Mouse (Mus musculus) 3134 (cell line): ENCODE results near the gene Gm21974.
"Not testable (repeated sequence)": the region's sequence is repeated elsewhere in the genome, so short reads cannot be mapped to it uniquely, and the experiment has no call there.

Source experiments
- DNase-seq: peaks from one replicate; pipeline ENCODE4 v3.0.0-alpha.2; 2011; ENCODE audit warnings: low spot score; ENCODE audit not compliant: insufficient read length; ENCODE audit errors: extremely low read depth

Gene Gm21974

GRCm38 (mm10) chr7:127895442-127895841 lies at the start of gene Gm21974, which contains the start of gene Vkorc1:
Gene Gm21974, minus strand, starts transcription at chr7:127895454.
Gene Vkorc1, minus strand, starts transcription at chr7:127895617.
- DNase-seq: peak; percentile 94

DNA sequence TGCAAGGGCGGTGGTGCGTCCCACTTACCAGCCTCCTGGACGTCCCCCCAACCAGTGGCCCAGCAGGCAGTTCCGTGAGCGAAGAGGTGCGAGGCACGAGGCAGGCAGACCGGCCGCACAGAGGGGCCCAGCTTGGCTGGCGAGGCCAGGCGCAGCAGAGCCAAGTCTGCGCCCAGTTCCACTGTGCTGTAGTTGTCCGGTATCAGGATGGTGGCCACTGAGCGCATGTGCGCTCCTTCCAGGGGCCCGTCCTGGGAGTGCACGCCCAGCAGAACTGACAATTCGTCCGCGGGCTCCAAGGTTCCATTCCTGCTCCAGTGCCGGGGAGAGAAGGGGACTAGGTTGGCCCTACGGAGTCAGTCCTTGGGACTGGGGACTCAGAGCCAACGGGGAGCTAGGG lies 49.4 kb upstream of the Gm21974 start:
- DNase-seq: no peak

DNA sequence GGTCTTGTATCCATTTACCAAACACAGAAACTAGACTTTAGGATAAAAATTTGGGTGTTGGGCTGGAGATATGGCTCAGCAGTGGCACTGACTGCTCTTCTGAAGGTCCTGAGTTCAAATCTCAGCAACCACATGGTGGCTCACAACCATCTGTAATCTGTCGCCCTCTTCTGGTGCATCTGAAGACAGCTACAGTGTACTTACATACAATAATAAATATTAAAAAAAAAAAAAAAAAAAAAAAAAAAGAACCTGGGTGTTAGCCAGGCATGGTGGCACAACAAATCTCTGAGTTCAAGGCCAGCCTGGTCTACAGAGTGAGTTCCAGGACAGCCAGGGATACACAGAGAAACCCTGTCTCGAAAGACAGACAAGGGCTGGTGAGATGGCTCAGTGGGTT lies 46.8 kb upstream of the Gm21974 start:
- DNase-seq: not testable (repeated sequence)

GRCm38 (mm10) chr7:127936216-127936884 lies 41.1 kb upstream of the Gm21974 start:
- DNase-seq: peak; percentile 28

DNA sequence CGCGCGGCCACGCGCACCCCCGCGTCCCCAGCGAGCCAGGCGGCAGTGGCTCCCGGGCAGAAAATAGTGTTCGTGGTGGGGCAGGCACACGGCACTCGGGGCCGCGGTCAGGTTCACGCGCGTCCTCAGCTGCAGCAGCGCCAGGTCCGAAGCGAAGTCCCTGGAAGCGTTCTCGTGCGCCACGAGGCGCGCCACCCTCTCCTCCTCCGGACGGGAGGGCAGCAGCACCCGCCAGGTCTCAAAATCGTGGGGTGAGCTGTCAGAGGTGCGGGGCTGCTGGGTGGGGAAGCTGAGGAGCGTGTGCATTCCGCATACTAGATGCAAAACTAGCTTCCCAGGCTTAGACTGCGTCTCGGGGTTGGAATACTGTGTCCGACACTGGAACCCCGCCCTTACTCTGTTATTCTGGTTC lies 40.5 kb upstream of the Gm21974 start:
- DNase-seq: no peak

DNA sequence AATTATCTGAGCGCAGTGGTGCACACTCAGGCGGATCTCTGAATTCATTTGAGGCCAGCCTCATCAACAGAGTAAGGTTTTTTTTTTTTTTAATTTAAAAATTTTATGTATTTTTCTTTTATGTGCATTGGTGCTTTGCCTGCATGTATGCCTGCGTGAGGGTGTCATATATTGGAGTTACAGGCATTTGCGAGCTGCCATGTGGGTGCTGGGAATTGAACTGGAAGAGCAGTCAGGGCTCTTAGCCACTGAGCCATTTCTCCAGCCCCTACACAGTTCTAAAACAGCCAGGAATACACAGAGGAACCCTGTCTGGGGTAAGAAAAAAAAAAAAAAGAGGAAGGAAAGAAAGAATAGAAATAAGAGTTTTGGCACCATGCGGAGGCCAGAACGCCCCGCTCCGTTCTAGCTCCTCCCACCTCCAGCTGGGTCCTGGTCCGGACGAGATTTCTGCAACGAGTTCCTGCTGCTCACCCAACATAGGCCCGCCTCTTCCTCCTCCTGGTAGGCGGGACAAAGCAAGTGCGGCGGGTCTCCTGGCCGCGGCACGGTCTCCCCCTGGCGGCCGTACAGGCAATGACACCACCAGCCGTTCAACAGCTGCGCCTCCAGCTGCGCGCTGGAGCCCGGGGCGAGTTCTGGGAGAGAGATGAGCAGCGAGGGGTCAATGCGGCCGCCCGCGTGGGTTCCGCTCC lies 39.9 kb upstream of the Gm21974 start:
- peak; percentile 92 for DNase-seq

DNA sequence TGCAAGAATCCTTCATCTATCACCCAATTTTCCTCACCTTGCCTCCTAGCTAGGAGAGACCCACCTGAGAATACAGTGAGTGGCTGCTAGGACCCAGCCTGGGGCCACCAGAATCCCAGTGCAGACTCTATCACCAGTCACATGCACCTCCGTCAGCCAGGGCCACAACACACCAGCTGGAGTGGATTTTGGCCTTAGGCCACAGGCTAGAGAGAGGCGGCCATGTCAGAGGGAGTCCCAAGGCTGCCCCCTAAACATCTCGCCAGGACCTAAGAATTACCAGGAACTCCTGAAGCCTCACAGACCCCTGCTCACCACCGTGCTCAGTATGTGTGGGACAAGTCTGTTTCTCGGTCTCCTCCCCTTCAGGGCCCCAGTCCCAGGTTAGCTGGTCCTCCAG lies 38.8 kb upstream of the Gm21974 start:
- DNase-seq: no peak

DNA sequence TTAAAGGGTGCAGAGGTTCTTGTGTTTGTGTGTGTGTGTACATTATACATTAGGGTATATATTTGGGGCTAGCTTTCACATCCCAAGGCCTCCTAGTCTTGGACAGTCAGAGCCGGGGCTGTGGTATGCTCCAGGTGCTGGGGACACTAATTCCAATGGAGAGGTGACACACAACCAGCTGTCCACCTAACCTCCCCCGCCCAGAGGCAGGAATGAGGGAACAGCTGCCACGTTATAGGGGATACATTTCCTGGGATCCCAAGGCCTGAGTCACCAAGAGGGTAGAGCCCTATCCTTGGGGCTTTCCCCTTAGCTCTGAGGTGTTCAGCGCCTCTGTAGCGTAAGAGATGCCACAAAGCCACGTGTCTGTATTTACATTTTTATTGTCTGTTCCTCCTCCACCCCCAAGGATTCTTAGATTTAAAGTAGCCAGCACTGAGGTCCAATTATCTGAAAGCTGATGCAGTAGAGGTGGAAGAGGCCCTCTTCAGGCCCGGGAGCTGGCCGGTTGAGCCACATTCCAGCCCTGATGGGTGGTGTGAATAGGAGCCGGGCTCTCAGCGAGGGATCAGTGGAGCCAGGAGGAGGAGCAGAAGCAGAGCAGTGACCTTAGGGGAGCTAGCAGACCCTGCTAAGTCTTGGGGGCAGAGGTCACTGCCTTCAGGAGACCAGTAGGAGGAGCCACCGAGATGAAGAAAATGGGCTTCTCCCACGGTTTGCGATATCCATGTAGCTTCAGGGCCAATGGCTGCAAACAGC lies 37.2 kb upstream of the Gm21974 start:
- DNase-seq: peak; percentile 49

DNA sequence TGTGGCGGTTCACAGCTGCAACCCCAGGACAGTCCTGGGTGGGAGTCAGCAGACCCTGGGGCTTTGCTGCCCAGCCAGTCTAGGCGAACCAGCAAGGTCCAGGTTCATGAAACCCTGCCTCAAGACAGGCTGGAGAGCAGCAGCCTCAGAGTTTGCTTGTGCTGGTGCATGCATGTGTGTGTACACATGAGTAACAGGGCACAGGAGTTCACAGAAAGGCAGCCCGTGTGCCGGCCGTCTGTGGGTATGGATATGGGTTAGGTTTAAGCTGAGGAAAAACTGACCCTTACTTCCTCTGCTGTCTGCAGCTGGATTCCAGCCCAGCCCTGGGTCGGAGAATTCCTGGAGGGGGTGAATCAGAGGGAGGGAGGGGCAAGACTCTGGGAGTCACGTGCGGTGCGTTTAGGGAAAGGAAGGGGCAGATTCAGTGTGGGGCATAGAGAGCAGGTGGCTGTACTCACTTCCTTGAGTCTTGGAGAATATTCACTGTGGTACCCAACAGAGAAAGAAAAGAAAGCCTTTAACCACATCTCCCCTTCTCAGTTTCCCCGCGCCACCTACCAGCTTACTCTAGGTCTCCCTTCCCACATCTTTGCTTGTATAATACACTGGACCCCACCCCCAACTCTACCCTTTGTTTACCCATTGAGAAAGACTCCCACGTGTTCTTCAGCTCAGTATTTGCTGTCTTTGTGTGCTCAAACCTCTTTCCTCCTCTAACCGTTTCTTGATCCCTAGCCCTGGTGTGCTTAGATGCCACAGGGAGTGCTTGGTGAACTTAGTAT lies 36.3 kb upstream of the Gm21974 start:
- peak; percentile 72 for DNase-seq

- no peak for DNase-seq
Observed at GRCm38 (mm10) chr7:127930636-127931035, 35.4 kb upstream of the Gm21974 start.

DNA sequence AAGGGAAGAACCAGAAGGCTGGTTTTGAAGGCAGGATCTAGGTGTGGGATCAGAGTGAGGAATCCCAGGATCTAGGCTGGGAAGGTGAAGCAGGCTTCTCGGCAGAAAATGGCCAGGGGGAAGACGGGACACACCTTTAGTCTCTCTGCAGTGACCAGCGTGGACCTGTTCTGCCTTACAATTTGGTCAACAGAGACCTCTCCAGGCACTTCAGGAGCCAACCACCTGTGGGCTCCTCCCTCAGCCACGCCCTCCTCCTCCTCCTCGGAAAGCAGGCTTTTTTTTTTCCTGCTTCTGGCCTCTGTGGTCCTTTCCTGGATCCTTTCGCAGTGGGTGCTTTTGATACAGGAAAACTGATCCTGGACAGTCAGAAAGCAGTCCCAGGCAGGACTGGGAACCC lies 34.7 kb upstream of the Gm21974 start, which contains the start of gene Prss8:
Prss8 (minus strand) TSS at position 182 of the 400 bp plus-strand sequence.
- no peak for DNase-seq

DNA sequence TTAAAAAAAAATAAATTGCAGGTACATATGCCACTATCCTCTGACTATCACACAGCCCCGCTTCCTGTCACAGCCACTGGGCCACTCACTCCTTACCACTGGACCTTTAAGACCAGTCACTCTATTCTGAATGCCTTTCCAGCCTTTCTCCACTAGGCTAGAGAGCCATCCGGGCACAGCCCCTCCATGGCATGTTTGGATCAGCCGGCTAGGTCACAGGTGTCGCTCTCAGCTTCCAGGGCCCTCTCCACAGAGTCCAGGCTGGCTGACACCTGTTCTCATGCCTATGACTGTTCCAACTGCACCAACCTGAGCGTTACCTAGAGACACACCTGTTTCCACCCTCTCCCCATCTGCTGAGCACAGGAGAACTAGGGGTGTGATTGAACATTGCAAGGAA lies 33.3 kb upstream of the Gm21974 start:
- no peak for DNase-seq

GRCm38 (mm10) chr7:127927726-127928125 lies 32.5 kb upstream of the Gm21974 start:
- no peak for DNase-seq

DNA sequence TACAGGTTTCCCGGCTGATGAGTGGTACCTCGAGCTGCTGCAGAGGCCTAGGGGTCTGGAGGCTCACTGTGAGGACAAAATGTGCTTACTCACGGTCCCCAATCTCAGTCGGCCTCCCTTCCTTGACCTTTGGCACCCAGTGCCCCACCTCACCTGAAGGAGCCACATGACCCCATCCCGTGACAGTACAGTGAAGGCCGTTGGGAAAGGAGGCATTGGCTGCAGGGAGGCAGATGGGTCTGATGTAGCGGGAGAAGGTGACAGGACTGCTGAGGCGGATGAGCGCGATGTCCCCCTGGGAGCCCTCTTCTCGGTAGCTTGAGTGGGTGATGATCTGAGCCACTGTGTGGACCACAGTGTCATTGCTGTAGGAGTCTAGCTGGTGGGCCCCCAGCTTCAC lies 31.6 kb upstream of the Gm21974 start:
- DNase-seq: no peak

GRCm38 (mm10) chr7:127926066-127926465 lies 30.8 kb upstream of the Gm21974 start:
- no peak for DNase-seq

DNA sequence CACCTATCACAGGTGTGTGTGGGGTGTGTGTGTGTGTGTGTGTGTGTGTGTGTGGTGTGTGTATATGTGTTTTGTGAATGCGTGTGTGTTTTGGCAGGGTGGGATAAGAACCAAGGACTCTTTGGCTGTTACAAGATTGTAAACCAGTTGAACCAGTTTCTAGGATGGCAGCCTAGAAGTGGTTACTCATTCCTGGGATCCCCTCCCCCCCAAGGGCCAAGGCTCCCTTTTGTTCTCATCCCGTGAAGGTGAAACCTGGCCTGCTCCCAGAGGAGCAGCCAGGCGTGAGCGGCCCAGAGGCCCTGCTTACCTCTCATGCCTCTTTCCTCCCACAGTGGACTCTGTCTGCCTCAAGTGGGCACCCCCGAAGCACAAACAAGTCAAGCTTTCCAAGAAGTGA lies 30.0 kb upstream of the Gm21974 start:
- no peak for DNase-seq

GRCm38 (mm10) chr7:127923714-127924113 lies 28.5 kb upstream of the Gm21974 start:
- no peak for DNase-seq

GRCm38 (mm10) chr7:127922451-127923275 lies 27.4 kb upstream of the Gm21974 start:
- no peak for DNase-seq

- no peak for DNase-seq
Observed at GRCm38 (mm10) chr7:127921516-127921915, 26.3 kb upstream of the Gm21974 start.

DNA sequence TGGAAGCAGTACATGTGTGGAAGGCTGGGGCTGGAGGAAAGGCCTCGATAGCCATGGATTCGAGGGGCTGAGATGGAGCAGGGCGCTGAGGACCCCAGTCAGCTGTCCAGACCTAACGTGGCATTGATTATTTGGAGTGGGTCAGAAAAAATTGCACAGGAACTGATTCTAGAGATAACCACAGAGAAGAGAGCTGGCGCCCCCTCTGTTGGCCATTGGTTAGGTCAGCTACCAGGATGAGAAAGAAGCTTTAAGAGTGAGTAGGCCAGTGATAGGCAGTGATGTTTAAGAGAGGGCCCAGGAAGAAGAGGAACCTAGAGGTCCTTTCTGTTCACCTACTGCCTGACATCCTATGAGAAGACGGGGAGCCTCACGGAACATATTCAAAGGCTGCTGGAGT lies 24.0 kb upstream of the Gm21974 start:
- DNase-seq: no peak
